Mouse (Mus musculus) midbrain, embryonic 15.5 days (tissue): ENCODE data around the gene Ldhb. TPM values are rescaled to one million over a fixed set of nuclear protein-coding genes. Genes with fewer than 3 reads are reported as not detected.
"Not testable (repeated sequence)": the region's sequence is repeated elsewhere in the genome, so short reads cannot be mapped to it uniquely, and the experiment has no call there.

Experiments
- ATAC-seq: fragments of 200-750 bp; cut with Nextera tagmentation; replicated peaks from 2 replicates; pipeline ENCODE4 v1.8.0; 2017; ENCODE audit warnings: moderate TSS enrichment
- H3K27ac ChIP-seq: fragments of 300-500 bp; sonication (generic); 2 replicates; pipeline ENCODE4 v1.5.1; 2015; ENCODE audit warnings: mild to moderate bottlenecking, inconsistent platforms
- H3K27me3 ChIP-seq: fragments of 300-500 bp; sonication (generic); replicated peaks from 2 replicates; pipeline ENCODE4 v1.6.1; 2015; ENCODE audit warnings: inconsistent platforms
- H3K36me3 ChIP-seq: fragments of 300-500 bp; sonication (generic); replicated peaks from 2 replicates; pipeline ENCODE4 v1.6.1; 2015; ENCODE audit warnings: inconsistent platforms
- H3K4me1 ChIP-seq: fragments of 300-500 bp; sonication (generic); 2 replicates; pipeline ENCODE4 v1.6.1; 2015; ENCODE audit warnings: inconsistent platforms
- H3K4me2 ChIP-seq: fragments of 300-500 bp; sonication (generic); 2 replicates; pipeline ENCODE4 v1.6.1; 2015; ENCODE audit warnings: inconsistent platforms, mild to moderate bottlenecking, moderate library complexity
- H3K4me3 ChIP-seq: fragments of 300-500 bp; sonication (generic); 2 replicates; pipeline ENCODE4 v1.5.1; 2015; ENCODE audit warnings: mild to moderate bottlenecking, inconsistent platforms
- H3K9ac ChIP-seq: fragments of 300-500 bp; sonication (generic); 2 replicates; pipeline ENCODE4 v1.6.1; 2015; ENCODE audit warnings: mild to moderate bottlenecking, inconsistent platforms
- H3K9me3 ChIP-seq: fragments of 300-500 bp; sonication (generic); 2 replicates; pipeline ENCODE4 v1.6.1; 2016; ENCODE audit warnings: inconsistent platforms
- WGBS: fragments of 180-500 bp; shearing (Covaris S2); methylation state at CpG from one replicate; pipeline ENCODE4 v1.1.7; 2015; ENCODE audit warnings: mixed read lengths; 5-methylcytosine and 5-hydroxymethylcytosine counted together
- polyA plus RNA-seq: library from polyadenylated mRNA; unstranded; fragments of >200 nt; fragmentation: Nextera tagmentation; extraction: Ambion mirVana; gene quantifications from 2 replicates; pipeline ENCODE4 v1.2.1, GENCODE M21; 2015

Gene Ldhb
- polyA plus RNA-seq, 1 experiment from 2014 or later, result 450 TPM

- H3K4me2 ChIP-seq, result no peak overlapping the region
- no peaks in the 10 kb centered on the region for H3K36me3 ChIP-seq
- no peaks in the 10 kb centered on the region for H3K4me1 ChIP-seq
- no peak overlapping the region for H3K9ac ChIP-seq
- H3K4me3 ChIP-seq, result no peak overlapping the region
- 94% methylated on average over 2 of the region's 2 CpGs for WGBS
- H3K27me3 ChIP-seq, result no peaks in the 10 kb centered on the region
- ATAC-seq, result no peak
- no peaks in the 10 kb centered on the region for H3K9me3 ChIP-seq
- H3K27ac ChIP-seq, result no peak overlapping the region
Measured at GRCm38 (mm10) chr6:142532686-142533085, 24.9 kb upstream of the Ldhb start.

- no peak overlapping the region for H3K4me2 ChIP-seq
- H3K4me1 ChIP-seq, result no peaks in the 10 kb centered on the region
- WGBS, result 96% methylated on average over 17 of the region's 17 CpGs
- no peak for ATAC-seq
- H3K27me3 ChIP-seq, result no peaks in the 10 kb centered on the region
- H3K27ac ChIP-seq, result no peak overlapping the region
- no peaks in the 10 kb centered on the region for H3K9me3 ChIP-seq
- H3K4me3 ChIP-seq, result no peak overlapping the region
- H3K9ac ChIP-seq, result no peak overlapping the region
- no peaks in the 10 kb centered on the region for H3K36me3 ChIP-seq
Measured at GRCm38 (mm10) chr6:142532141-142532540, 24.4 kb upstream of the Ldhb start.

GRCm38 (mm10) chr6:142530378-142530777, 22.6 kb upstream of the Ldhb start:
- H3K9me3 ChIP-seq, result no peaks in the 10 kb centered on the region
- no peak for ATAC-seq
- no peak overlapping the region for H3K4me3 ChIP-seq
- H3K4me2 ChIP-seq, result no peak overlapping the region
- no peaks in the 10 kb centered on the region for H3K4me1 ChIP-seq
- no peaks in the 10 kb centered on the region for H3K27me3 ChIP-seq
- no peak overlapping the region for H3K9ac ChIP-seq
- H3K27ac ChIP-seq, result no peak overlapping the region
- WGBS, result 83% methylated on average over 5 of the region's 5 CpGs
- no peaks in the 10 kb centered on the region for H3K36me3 ChIP-seq

- no peak overlapping the region for H3K9ac ChIP-seq
- H3K27me3 ChIP-seq, result no peaks in the 10 kb centered on the region
- ATAC-seq, result no peak
- WGBS, result 85% methylated on average over 7 of the region's 8 CpGs
- no peaks in the 10 kb centered on the region for H3K4me1 ChIP-seq
- no peak overlapping the region for H3K4me3 ChIP-seq
- no peak overlapping the region for H3K4me2 ChIP-seq
- no peaks in the 10 kb centered on the region for H3K36me3 ChIP-seq
- no peak overlapping the region for H3K27ac ChIP-seq
- H3K9me3 ChIP-seq, result no peaks in the 10 kb centered on the region
Measured at GRCm38 (mm10) chr6:142529680-142530079, 21.9 kb upstream of the Ldhb start.

GRCm38 (mm10) chr6:142527931-142528562, 20.3 kb upstream of the Ldhb start:
- no peak overlapping the region for H3K9ac ChIP-seq
- H3K27me3 ChIP-seq, result no peaks in the 10 kb centered on the region
- WGBS, result 69% methylated on average over 1 of the region's 1 CpGs
- no peak overlapping the region for H3K4me3 ChIP-seq
- no peaks in the 10 kb centered on the region for H3K36me3 ChIP-seq
- H3K27ac ChIP-seq, result no peak overlapping the region
- H3K4me1 ChIP-seq, result no peaks in the 10 kb centered on the region
- ATAC-seq, result no peak
- H3K9me3 ChIP-seq, result no peaks in the 10 kb centered on the region
- H3K4me2 ChIP-seq, result no peak overlapping the region

GRCm38 (mm10) chr6:142524635-142525308, 17.0 kb upstream of the Ldhb start:
- Histone ChIP-seq H3K4me1 (no peaks in the 10 kb centered on the region), H3K9ac (no peak overlapping the region), H3K4me2 (no peak overlapping the region), H3K27ac (no peak overlapping the region), H3K36me3 (no peaks in the 10 kb centered on the region), H3K4me3 (no peak overlapping the region), H3K9me3 (no peaks in the 10 kb centered on the region), H3K27me3 (no peaks in the 10 kb centered on the region)
- 6% methylated on average over 4 of the region's 4 CpGs for WGBS
- peak; percentile 88 for ATAC-seq

GRCm38 (mm10) chr6:142521591-142522110, 13.9 kb upstream of the Ldhb start:
- no peaks in the 10 kb centered on the region for H3K9me3 ChIP-seq
- no peaks in the 10 kb centered on the region for H3K27me3 ChIP-seq
- H3K36me3 ChIP-seq, result no peaks in the 10 kb centered on the region
- no peak overlapping the region for H3K4me2 ChIP-seq
- H3K9ac ChIP-seq, result no peak overlapping the region
- H3K27ac ChIP-seq, result no peak overlapping the region
- ATAC-seq, result no peak
- H3K4me1 ChIP-seq, result no peaks in the 10 kb centered on the region
- H3K4me3 ChIP-seq, result no peak overlapping the region
- 84% methylated on average over 12 of the region's 12 CpGs for WGBS

GRCm38 (mm10) chr6:142519110-142519509, 11.4 kb upstream of the Ldhb start:
- no peaks in the 10 kb centered on the region for H3K27me3 ChIP-seq
- peak; percentile 70 for ATAC-seq
- H3K4me1 ChIP-seq, result no peaks in the 10 kb centered on the region
- no peak overlapping the region for H3K9ac ChIP-seq
- no peak overlapping the region for H3K4me3 ChIP-seq
- 15% methylated on average over 6 of the region's 6 CpGs for WGBS
- H3K27ac ChIP-seq, result no peak overlapping the region
- no peaks in the 10 kb centered on the region for H3K9me3 ChIP-seq
- no peak overlapping the region for H3K4me2 ChIP-seq
- H3K36me3 ChIP-seq, result no peaks in the 10 kb centered on the region

GRCm38 (mm10) chr6:142515379-142515778, 7.6 kb upstream of the Ldhb start:
- H3K27ac ChIP-seq, H3K27me3 ChIP-seq, H3K9me3 ChIP-seq, ATAC-seq, H3K9ac ChIP-seq, H3K4me1 ChIP-seq, H3K4me3 ChIP-seq, H3K36me3 ChIP-seq, H3K4me2 ChIP-seq: not testable (repeated sequence)
- 75% methylated on average over 9 of the region's 9 CpGs for WGBS

GRCm38 (mm10) chr6:142514912-142515311, 7.2 kb upstream of the Ldhb start:
- 6% methylated on average over 10 of the region's 10 CpGs for WGBS
- Histone ChIP-seq H3K9ac (no peak overlapping the region), H3K36me3 (no peaks in the 10 kb centered on the region), H3K4me2 (no peak overlapping the region), H3K4me3 (no peak overlapping the region), H3K27ac (no peak overlapping the region), H3K9me3 (no peaks in the 10 kb centered on the region), H3K27me3 (peaks cover 8% of the 10 kb centered on the region; the same call in 1 of the 2 replicates), H3K4me1 (no peaks in the 10 kb centered on the region)
- ATAC-seq, result no peak; the same call in 1 of the 2 replicates

GRCm38 (mm10) chr6:142512902-142513301, 5.1 kb upstream of the Ldhb start:
- 67% methylated on average over 3 of the region's 3 CpGs for WGBS
- no peaks in the 10 kb centered on the region for H3K9me3 ChIP-seq
- H3K4me2 ChIP-seq, result no peak overlapping the region
- no peak overlapping the region for H3K27ac ChIP-seq
- H3K4me1 ChIP-seq, result peaks cover 7% of the 10 kb centered on the region
- H3K4me3 ChIP-seq, result no peak overlapping the region
- ATAC-seq, result no peak
- no peaks in the 10 kb centered on the region for H3K36me3 ChIP-seq
- no peak overlapping the region for H3K9ac ChIP-seq
- peaks cover 14% of the 10 kb centered on the region for H3K27me3 ChIP-seq

- no peak for ATAC-seq
- WGBS, result 30% methylated on average over 12 of the region's 12 CpGs
- H3K4me1 ChIP-seq, result peaks cover 11% of the 10 kb centered on the region
- no peak overlapping the region for H3K4me3 ChIP-seq
- no peak overlapping the region for H3K4me2 ChIP-seq
- H3K27ac ChIP-seq, result no peak overlapping the region
- H3K9me3 ChIP-seq, result no peaks in the 10 kb centered on the region
- no peaks in the 10 kb centered on the region for H3K36me3 ChIP-seq
- H3K9ac ChIP-seq, result no peak overlapping the region
- H3K27me3 ChIP-seq, result peaks cover 14% of the 10 kb centered on the region
Measured at GRCm38 (mm10) chr6:142511516-142512135, 3.9 kb upstream of the Ldhb start.
